Mouse (Mus musculus) C2C12 (cell line): Measurements from ENCODE around the gene Slc44a4.

Experiments used
- CTCF ChIP-seq: IDR thresholded peaks from one replicate; pipeline ENCODE4 v1.5.1; 2011; ENCODE audit not compliant: control insufficient read depth, insufficient read depth, insufficient read length
- MAX ChIP-seq: IDR thresholded peaks from one replicate; pipeline ENCODE4 v1.6.1; 2011; ENCODE audit warnings: mild to moderate bottlenecking, control low read depth
- MYOD1 ChIP-seq: IDR thresholded peaks from one replicate; pipeline ENCODE4 v1.6.1; 2011; ENCODE audit warnings: low read depth; ENCODE audit not compliant: control insufficient read depth, insufficient read length
- MYOG ChIP-seq: IDR thresholded peaks from one replicate; pipeline ENCODE4 v1.6.1; 2011; ENCODE audit not compliant: control insufficient read depth, insufficient read length; ENCODE audit errors: extremely low read depth
- USF1 ChIP-seq: IDR thresholded peaks from one replicate; pipeline ENCODE4 v1.6.1; 2011; ENCODE audit warnings: low read depth, mild to moderate bottlenecking, control low read depth, moderate library complexity

GRCm38 (mm10) chr17:34899053-34899889, 15.0 kb upstream of the Slc44a4 start:
- TF ChIP-seq MAX, result no peak
- TF ChIP-seq CTCF, result no peak
- no peak for TF ChIP-seq USF1
- TF ChIP-seq MYOG, result no peak
- TF ChIP-seq MYOD1, result no peak
